Mouse (Mus musculus): ENCODE measurements at regions not wholly inside any gene's neighbourhood (a gene's known extent, or its start where the extent isn't known, plus 50 kb on each side); places are given as distances from the start of the nearest gene placed in this dataset.

GRCm38 (mm10) chr10:38540031-38540430 lies 281.5 kb downstream of the Rfpl4b start:
- intact Hi-C loops (cut with DNase I): no loop called here
- no peak for DNase-seq (ENCODE audit: low spot score)

GRCm38 (mm10) chr10:38538766-38539165 lies 282.8 kb downstream of the Rfpl4b start:
- no peak for DNase-seq (ENCODE audit: low spot score)

GRCm38 (mm10) chr10:38516636-38517035 lies 304.9 kb downstream of the Rfpl4b start:
- intact Hi-C loops (cut with DNase I): no loop called here
- DNase-seq (ENCODE audit: low spot score): no peak

More at GRCm38 (mm10) chr10:38538766-38539165, 282.8 kb downstream of the Rfpl4b start:
- intact Hi-C loops (cut with DNase I): no loop called here

Measured in heart, postnatal 25 days (tissue).